In the genomic region with DNA sequence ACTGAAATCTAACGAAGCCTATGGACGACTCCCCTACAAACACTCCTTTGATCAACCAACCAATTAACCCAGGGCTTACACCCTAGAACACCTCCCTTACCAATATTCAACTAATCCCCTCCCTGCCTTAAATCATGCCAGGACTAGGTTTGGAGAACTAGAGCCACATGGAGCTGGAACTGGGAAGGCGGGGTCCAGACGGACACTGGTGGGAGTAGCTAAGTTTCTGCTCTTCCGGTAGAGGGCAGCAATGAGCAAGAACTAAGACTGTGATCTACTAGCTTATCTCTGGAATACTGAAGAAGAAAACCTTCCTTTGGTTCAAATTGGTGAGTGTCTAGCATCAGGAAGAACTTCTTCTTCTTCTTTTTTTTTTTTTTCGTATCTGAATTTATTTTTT, we compare ENCODE assay signal across 10 mouse cellular contexts. TPM values are rescaled to one million over a fixed set of nuclear protein-coding genes. Genes with fewer than 3 reads are reported as not detected.
DNase-seq lines count a peak whose midpoint lies in the region; ATAC-seq and TF ChIP-seq lines count a peak whose summit lies in the region.
"Had no signal": no experiment of that assay in that cellular context is flagged by ENCODE, and none has a peak within 500 bp of the region (broad histone marks: within the 10 kb centered on the region; RNA-seq: fewer than 3 reads in every experiment).

No protein-coding gene starts in this region.

- TF ChIP-seq CTCF in cerebellum, adult 2 months (IDR thresholded peaks at IDR 0.05; ENCODE audit: borderline replicate concordance, insufficient read depth, low read depth, low read length): peak; percentile 21; the same call in 1 of the 2 replicates
- no peak for TF ChIP-seq CTCF in thymus, adult 2 months (IDR thresholded peaks at IDR 0.05; ENCODE audit: borderline replicate concordance, control insufficient read depth, extremely low read depth, insufficient read depth, low read length, poor library complexity)

- ATAC-seq in monocyte, adult 5-6 weeks (replicated peaks; ENCODE audit: insufficient number of reproducible peaks, low FRiP score, low TSS enrichment, poor library complexity, severe bottlenecking): no peak

- WGBS in cerebellum, adult 2 months: 63% methylated on average over 6 of the region's 6 CpGs
- whole genome bisulfite sequencing in thymus, adult 2 months: 56% methylated on average over 6 of the region's 6 CpGs

- H3K27me3 ChIP-seq in cerebellum, adult 2 months (ENCODE audit: control insufficient read depth, insufficient read depth, low read length): no peaks in the 10 kb centered on the region; the same call in 1 of the 2 replicates
- no peaks in the 10 kb centered on the region for H3K27me3 ChIP-seq in thymus, adult 2 months (ENCODE audit: control insufficient read depth, insufficient read depth, low read length)
- H3K27me3 ChIP-seq: heart, embryonic 15.5 days; neural tube, embryonic 12.5 days had no signal

- H3K36me3 ChIP-seq in thymus, adult 2 months (ENCODE audit: control insufficient read depth, insufficient read depth, low read length): no peaks in the 10 kb centered on the region
- H3K36me3 ChIP-seq: heart, embryonic 15.5 days; neural tube, embryonic 12.5 days had no signal

- H3K4me1 ChIP-seq in cerebellum, adult 2 months (ENCODE audit: control insufficient read depth, insufficient read depth, low read length): peaks cover 3% of the 10 kb centered on the region; the same call in 1 of the 2 replicates
- no peaks in the 10 kb centered on the region for H3K4me1 ChIP-seq in thymus, adult 2 months (replicated peaks; ENCODE audit: control insufficient read depth, insufficient read depth, low read length)
- H3K4me1 ChIP-seq: neural tube, embryonic 12.5 days had no signal

- TF ChIP-seq POLR2A in cerebellum, adult 2 months (IDR thresholded peaks at IDR 0.05; ENCODE audit: borderline replicate concordance, insufficient read depth, low read length): no peak
- no peak for TF ChIP-seq POLR2A in thymus, adult 2 months (IDR thresholded peaks at IDR 0.05; ENCODE audit: control insufficient read depth, extremely low read depth, insufficient read depth, low read length, poor library complexity)

- H3K27ac ChIP-seq in cerebellum, adult 2 months (ENCODE audit: insufficient read depth, low read length): no peak overlapping the region
- no peak overlapping the region for H3K27ac ChIP-seq in thymus, adult 2 months (ENCODE audit: control insufficient read depth, insufficient read depth, low read length)
- H3K27ac ChIP-seq: heart, embryonic 15.5 days; neural tube, embryonic 12.5 days had no signal

- no peak overlapping the region for H3K4me3 ChIP-seq in cerebellum, adult 2 months (replicated peaks; ENCODE audit: insufficient read depth, low read depth, low read length)
- no peak overlapping the region for H3K4me3 ChIP-seq in thymus, adult 2 months (ENCODE audit: control insufficient read depth, insufficient read depth, low read length)
- H3K4me3 ChIP-seq: heart, embryonic 15.5 days; neural tube, embryonic 12.5 days had no signal

- DNase-seq in cerebellum, adult 2 months: no peak
- DNase-seq in cerebellum, adult 11 months: no peak
- DNase-seq in thymus, postnatal 25 days: peak; percentile 13
- no peak for DNase-seq in thymus, adult 2 months
- peak; percentile 24 to 55 for DNase-seq in kidney, postnatal 36 days
- DNase-seq in right cerebral cortex, adult 18-20 months: no peak
- DNase-seq in gastrocnemius, adult 8-10 months (ENCODE audit: low spot score in 2 of 2): no peak

RNA-seq across cellular contexts. Expression of gene Adpgk, which starts 25.0 kb away (rescaled TPM):
- polyA plus RNA-seq in cerebellum, adult 2 months (2012; rRNA removed): 18.7 and 20.0 TPM in 2 replicates
- 20.2 and 24.8 TPM in 2 replicates for polyA plus RNA-seq in thymus, adult 2 months (2012; rRNA removed)
- 20.3 to 28.9 TPM (median 21.8 TPM) in 3 replicates for total RNA-seq in monocyte, adult 5-6 weeks (2017)
- total RNA-seq in gastrocnemius, adult 8-10 months (2022): 1 to 10 TPM; 6.1 to 7.6 (median 7.3) TPM

Comparison
In these comparisons a context has a peak if more than half of its experiments do, and no peak if none do; other contexts are left out.
1. DNase-seq: peak in thymus, postnatal 25 days (single experiment) and kidney, postnatal 36 days (2 of 2); none in cerebellum, adult 2 months (0 of 2), cerebellum, adult 11 months (single experiment), thymus, adult 2 months (single experiment), right cerebral cortex, adult 18-20 months (single experiment) and gastrocnemius, adult 8-10 months (0 of 2).